In genomic region chr5:29452352-29452751, GRCm38 (mm10) we compare ENCODE assay signal across 22 mouse cellular contexts. TPM values are rescaled to one million over a fixed set of nuclear protein-coding genes. Genes with fewer than 3 reads are reported as not detected.
"Had no signal": no experiment of that assay in that cellular context is flagged by ENCODE, and none has a peak within 500 bp of the region (broad histone marks: within the 10 kb centered on the region; RNA-seq: fewer than 3 reads in every experiment).

No protein-coding gene starts in this region.

- H3K4me2 ChIP-seq: lung, embryonic 14.5 days; midbrain, embryonic 12.5 days; neural tube, embryonic 13.5 days; stomach, embryonic 15.5 days had no signal

- H3K4me3 ChIP-seq: midbrain, embryonic 10.5 days; midbrain, embryonic 12.5 days; neural tube, embryonic 13.5 days; stomach, embryonic 15.5 days had no signal

- ATAC-seq: midbrain, embryonic 16.5 days had no signal

- H3K27me3 ChIP-seq: midbrain, embryonic 12.5 days; neural tube, embryonic 13.5 days; stomach, embryonic 15.5 days had no signal

- H3K9ac ChIP-seq: lung, embryonic 14.5 days; midbrain, embryonic 12.5 days; neural tube, embryonic 13.5 days; stomach, embryonic 15.5 days had no signal

- H3K9me3 ChIP-seq: midbrain, embryonic 10.5 days; midbrain, embryonic 12.5 days; neural tube, embryonic 13.5 days; stomach, embryonic 15.5 days had no signal

- H3K4me1 ChIP-seq: midbrain, embryonic 10.5 days; midbrain, embryonic 12.5 days; neural tube, embryonic 13.5 days; stomach, embryonic 15.5 days had no signal

- DNase-seq: lung, adult 18-20 months; lung, embryonic 14.5 days; lung, postnatal 10 days; lung, postnatal 4 days; midbrain, embryonic 14.5 days; right cerebral cortex, postnatal 14 days; thymus, adult 2 months; thymus, postnatal 25 days; thymus, postnatal 4 days had no signal

- H3K27ac ChIP-seq: midbrain, embryonic 10.5 days; midbrain, embryonic 12.5 days; neural tube, embryonic 13.5 days; stomach, embryonic 15.5 days; stomach, postnatal 0 days had no signal

RNA-seq across cellular contexts. Expression of gene Mnx1, which starts 25.9 kb away (rescaled TPM):
- total RNA-seq: megakaryocyte, adult 5-6 weeks; megakaryocyte-erythroid progenitor cell, adult 5-6 weeks; neutrophil, adult 5-6 weeks had no signal
- polyA plus RNA-seq: liver, embryonic 16.5 days; lung, embryonic 14.5 days; lung, embryonic 16.5 days; midbrain, embryonic 10.5 days; midbrain, embryonic 12.5 days; midbrain, embryonic 14.5 days; midbrain, embryonic 16.5 days; spleen, adult 2 months; urinary bladder, adult 2 months had no signal
